Mouse (Mus musculus) cerebellum, postnatal 25 days (tissue): ENCODE measurements at regions not wholly inside any gene's neighbourhood (a gene's known extent, or its start where the extent isn't known, plus 50 kb on each side); places are given as distances from the start of the nearest gene placed in this dataset.

Experiments
- DNase-seq, 2 experiments: peaks; one replicate each; pipeline ENCODE4 v3.0.0; 2021; ENCODE audit warnings: mixed read lengths in 2 of 2

DNA sequence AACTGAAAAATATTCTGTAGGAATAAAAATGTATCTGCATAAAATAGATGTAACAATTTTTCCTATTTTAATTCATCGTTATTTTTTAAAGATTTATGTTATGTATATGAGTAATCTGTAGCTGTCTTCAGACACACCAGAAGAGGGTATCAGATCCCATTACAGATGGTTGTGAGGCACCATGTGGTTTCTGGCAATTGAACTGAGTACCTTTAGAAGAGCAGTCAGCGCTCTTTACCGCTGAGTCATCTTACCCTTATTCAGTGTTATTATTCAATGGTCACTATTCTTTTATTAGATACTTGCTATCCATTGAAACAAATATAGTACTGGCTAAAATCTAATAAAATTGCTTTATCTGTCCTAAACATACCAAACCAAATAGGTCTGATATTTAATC is 820.7 kb upstream of the Nrxn1 start:
- peak; percentile 44 to 74 for DNase-seq

DNA sequence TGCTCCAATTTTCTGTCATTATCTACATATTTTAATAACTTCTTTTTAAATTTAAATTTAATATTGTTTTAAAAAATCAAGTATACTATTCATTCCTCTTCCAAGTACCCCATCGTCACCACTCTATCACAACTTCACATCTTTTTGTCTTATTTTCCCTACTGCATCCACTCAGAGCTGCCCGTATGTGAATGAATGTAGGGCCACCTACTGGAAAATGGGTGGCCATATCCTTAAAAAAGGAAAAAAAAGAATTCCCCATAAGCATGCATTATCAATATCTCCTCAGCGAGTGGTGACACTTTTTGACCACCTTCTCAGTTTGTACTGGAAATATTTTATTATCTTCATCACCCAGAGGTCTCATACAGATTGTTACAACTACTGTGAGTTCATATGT is 810.2 kb upstream of the Nrxn1 start:
- DNase-seq = no peak

DNA sequence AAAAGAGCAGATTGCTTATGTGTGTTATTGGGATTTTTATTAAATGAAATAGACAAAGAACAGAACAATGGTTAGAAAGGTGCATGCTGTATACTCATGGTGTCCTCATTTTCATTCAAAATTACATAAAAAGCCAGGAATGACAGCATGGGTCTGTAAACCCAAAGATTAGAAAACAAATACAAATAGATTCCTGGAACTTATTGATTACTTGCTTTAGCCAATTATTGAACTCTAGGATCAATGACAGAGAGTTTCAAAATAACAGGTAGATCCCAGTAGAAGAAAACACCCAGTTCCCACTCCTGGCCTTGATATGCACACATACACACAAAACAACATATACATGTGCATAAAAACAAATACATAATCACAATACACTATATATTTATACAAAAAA is 782.4 kb upstream of the Nrxn1 start:
- DNase-seq = no peak

DNA sequence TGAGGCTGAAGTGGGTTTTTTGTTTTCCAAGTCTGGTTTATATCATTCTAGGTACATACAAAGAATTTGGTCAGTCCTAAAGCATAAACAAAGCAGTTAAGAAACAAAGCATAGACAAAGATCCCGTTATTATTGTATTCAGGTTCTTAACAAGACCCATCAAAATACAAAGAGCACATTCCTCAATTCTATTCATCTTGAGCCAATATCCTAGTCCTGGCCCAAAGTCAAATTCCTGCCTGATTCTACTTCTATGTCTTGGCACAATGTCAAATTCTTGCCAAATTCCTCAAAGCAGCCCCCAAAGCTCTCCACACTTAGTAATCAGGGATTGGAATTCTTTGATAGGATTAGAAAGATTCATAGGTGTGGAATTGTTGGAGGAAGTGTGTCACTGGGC is 769.3 kb upstream of the Nrxn1 start:
- no peak for DNase-seq
